Mouse (Mus musculus) thymus, adult 2 months (tissue): Measurements from ENCODE around the gene D130043K22Rik.

Source experiments
- CTCF ChIP-seq: fragments of 200-500 bp; IDR thresholded peaks from 2 replicates; pipeline ENCODE4 v1.5.1; 2012; ENCODE audit warnings: mild to moderate bottlenecking, control low read depth, low read length, moderate library complexity, borderline replicate concordance; ENCODE audit not compliant: control insufficient read depth, poor library complexity, insufficient read depth; ENCODE audit errors: extremely low read depth
- POLR2A ChIP-seq: fragments of 200-500 bp; IDR thresholded peaks from 2 replicates; pipeline ENCODE4 v1.6.1; 2012; ENCODE audit warnings: mild to moderate bottlenecking, low read length, control low read depth, moderate library complexity; ENCODE audit not compliant: control insufficient read depth, poor library complexity, insufficient read depth; ENCODE audit errors: extremely low read depth

- no peak for TF ChIP-seq POLR2A
- TF ChIP-seq CTCF: no peak
Measured at GRCm38 (mm10) chr13:24923991-24924390, 79.1 kb downstream of the D130043K22Rik start.
